Comparison of ENCODE assay signal across 8 mouse cellular contexts in the genomic region with DNA sequence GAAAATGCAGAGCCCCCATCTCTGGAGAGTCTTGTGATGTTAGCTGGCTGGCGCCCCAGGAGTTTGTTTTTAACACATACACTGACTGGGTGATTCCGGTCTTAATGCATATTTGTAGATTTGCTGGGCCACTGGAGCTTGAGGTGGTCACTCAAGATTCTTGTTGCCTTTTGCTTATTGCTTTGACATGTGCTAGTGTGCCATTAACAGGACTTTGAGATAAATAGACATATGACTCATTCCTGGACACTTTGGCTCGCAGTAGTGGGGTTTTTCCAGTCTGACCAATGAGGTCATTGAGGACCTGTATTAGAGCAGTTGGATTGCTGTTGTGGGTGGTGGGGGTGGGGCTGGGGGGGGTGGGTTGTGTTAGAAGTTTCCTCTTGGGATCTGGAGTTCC. TPM values are rescaled to one million over a fixed set of nuclear protein-coding genes. Genes with fewer than 3 reads are reported as not detected.
A peak's percentile ranks its signal among the peaks of the same experiment; 100 is the strongest.
DNase-seq lines count a peak whose midpoint lies in the region; ATAC-seq and TF ChIP-seq lines count a peak whose summit lies in the region.

No protein-coding gene starts in this region.

- peak overlapping the region; percentile 96; the same call in 1 of the 2 replicates for H3K27ac ChIP-seq in heart, embryonic 10.5 days
- peak overlapping the region; percentile 92 for H3K27ac ChIP-seq in kidney, postnatal 0 days
- peak overlapping the region; percentile 97 for H3K27ac ChIP-seq in neural tube, embryonic 13.5 days (replicated peaks)

- H3K79me2 ChIP-seq in C2C12 (ENCODE audit: control insufficient read depth, insufficient read depth): peaks cover 63% of the 10 kb centered on the region

- H3K9ac ChIP-seq in kidney, postnatal 0 days (ENCODE audit: low read depth, low read length): peak overlapping the region; percentile 78; the same call in 1 of the 2 replicates
- peak overlapping the region; percentile 85 for H3K9ac ChIP-seq in neural tube, embryonic 13.5 days

- no peak for TF ChIP-seq CTCF in C2C12 (IDR thresholded peaks at IDR 0.05; ENCODE audit: control insufficient read depth, insufficient read depth, insufficient read length)
- TF ChIP-seq CTCF in kidney, postnatal 0 days (IDR thresholded peaks at IDR 0.05; ENCODE audit: low read depth): no peak

- peaks cover 20% of the 10 kb centered on the region for H3K36me3 ChIP-seq in C2C12 (ENCODE audit: control insufficient read depth, insufficient read depth)
- H3K36me3 ChIP-seq in heart, embryonic 10.5 days: no peaks in the 10 kb centered on the region
- no peaks in the 10 kb centered on the region for H3K36me3 ChIP-seq in kidney, postnatal 0 days (ENCODE audit: insufficient read depth, low read length)
- H3K36me3 ChIP-seq in neural tube, embryonic 13.5 days: no peaks in the 10 kb centered on the region

- H3K4me2 ChIP-seq in kidney, postnatal 0 days (ENCODE audit: low read length): peak overlapping the region; percentile 59
- H3K4me2 ChIP-seq in neural tube, embryonic 13.5 days: peak overlapping the region; percentile 81

- H3ac ChIP-seq in C2C12 (ENCODE audit: control insufficient read depth, insufficient read length, low read depth): no peak overlapping the region

- 68% methylated on average over 3 of the region's 3 CpGs for WGBS in heart, embryonic 10.5 days
- WGBS in kidney, postnatal 0 days: 53% methylated on average over 3 of the region's 3 CpGs
- 86% methylated on average over 3 of the region's 3 CpGs for WGBS in neural tube, embryonic 13.5 days

- H3K79me3 ChIP-seq in C2C12 (ENCODE audit: low read depth): peaks cover 43% of the 10 kb centered on the region

- ATAC-seq in kidney, postnatal 0 days (replicated peaks; ENCODE audit: low FRiP score, low read depth): peak; percentile 33; the same call in 1 of the 2 replicates
- no peak for ATAC-seq in neural tube, embryonic 13.5 days (ENCODE audit: low read depth)

- DNase-seq in adipocyte (ENCODE audit: low spot score): peak; percentile 74
- no peak for DNase-seq in heart, embryonic 10.5 days (ENCODE audit: low spot score)
- DNase-seq in kidney, postnatal 0 days (ENCODE audit: low spot score): peak; percentile 55
- DNase-seq in layer of hippocampus, adult 9-10 months (ENCODE audit: low spot score): no peak
- no peak for DNase-seq in thymus, postnatal 10 days (ENCODE audit: low spot score in 2 of 2)
- DNase-seq in left cerebral cortex, adult 11 months (ENCODE audit: low spot score): no peak

- no peak overlapping the region for H3K4me3 ChIP-seq in C2C12 (ENCODE audit: insufficient read depth, poor library complexity, severe bottlenecking)
- no peak overlapping the region for H3K4me3 ChIP-seq in heart, embryonic 10.5 days
- H3K4me3 ChIP-seq in kidney, postnatal 0 days (replicated peaks; ENCODE audit: low read depth, low read length): no peak overlapping the region
- peak overlapping the region; percentile 74 for H3K4me3 ChIP-seq in neural tube, embryonic 13.5 days

- H3K4me1 ChIP-seq in heart, embryonic 10.5 days: peaks cover 38% of the 10 kb centered on the region
- peaks cover 25% of the 10 kb centered on the region for H3K4me1 ChIP-seq in kidney, postnatal 0 days (replicated peaks; ENCODE audit: insufficient read depth, low read length)
- H3K4me1 ChIP-seq in neural tube, embryonic 13.5 days (replicated peaks): peaks cover 52% of the 10 kb centered on the region

- no peaks in the 10 kb centered on the region for H3K9me3 ChIP-seq in heart, embryonic 10.5 days
- H3K9me3 ChIP-seq in kidney, postnatal 0 days (replicated peaks; ENCODE audit: low read length): no peaks in the 10 kb centered on the region
- H3K9me3 ChIP-seq in neural tube, embryonic 13.5 days: no peaks in the 10 kb centered on the region

- no peaks in the 10 kb centered on the region for H3K27me3 ChIP-seq in C2C12 (ENCODE audit: control insufficient read depth, insufficient read depth, insufficient read length)
- H3K27me3 ChIP-seq in heart, embryonic 10.5 days (ENCODE audit: insufficient read depth, poor library complexity, severe bottlenecking): no peaks in the 10 kb centered on the region
- H3K27me3 ChIP-seq in kidney, postnatal 0 days (ENCODE audit: insufficient read depth, low read length): no peaks in the 10 kb centered on the region
- H3K27me3 ChIP-seq in neural tube, embryonic 13.5 days: no peaks in the 10 kb centered on the region

TF ChIP-seq in C2C12, 6 proteins besides CTCF, POLR2A, EP300 and RAD21:
- TF ChIP-seq USF1 (IDR thresholded peaks at IDR 0.05; ENCODE audit: low read depth): peak; percentile 10
- no peak for TF ChIP-seq MYOD1 (IDR thresholded peaks at IDR 0.05; ENCODE audit: control insufficient read depth, insufficient read length, low read depth)
- TF ChIP-seq MAX (IDR thresholded peaks at IDR 0.05): peak; percentile 86
TF ChIP-seq in C2C12: peak in this region for 2.

RNA-seq across cellular contexts. Expression of a gene that starts 1.8 kb away (rescaled TPM):
- polyA plus RNA-seq in C2C12 (2012; fragmentation: generic; extraction: Trizol): 21.9 TPM
- polyA plus RNA-seq in heart, embryonic 10.5 days (2016; fragmentation: Nextera tagmentation; extraction: Ambion mirVana): 26.5 and 26.7 TPM in 2 replicates
- 32.1 and 35.5 TPM in 2 replicates for polyA plus RNA-seq in kidney, postnatal 0 days (2015; fragmentation: Nextera tagmentation; extraction: Ambion mirVana)
- 34.2 and 37.6 TPM in 2 replicates for polyA plus RNA-seq in neural tube, embryonic 13.5 days (2015; fragmentation: Nextera tagmentation; extraction: Ambion mirVana)

RNA-seq across cellular contexts. Expression of a gene that starts 12.5 kb away (rescaled TPM):
- not detected for polyA plus RNA-seq in C2C12 (2012; fragmentation: generic; extraction: Trizol)
- polyA plus RNA-seq in heart, embryonic 10.5 days (2016; fragmentation: Nextera tagmentation; extraction: Ambion mirVana): not detected in 2 replicates
- polyA plus RNA-seq in kidney, postnatal 0 days (2015; fragmentation: Nextera tagmentation; extraction: Ambion mirVana): 0.43 and 0.70 TPM in 2 replicates
- not detected in 2 replicates for polyA plus RNA-seq in neural tube, embryonic 13.5 days (2015; fragmentation: Nextera tagmentation; extraction: Ambion mirVana)

RNA-seq across cellular contexts. Expression of a gene that starts 48.5 kb away (rescaled TPM):
- 0.04 TPM for polyA plus RNA-seq in C2C12 (2012; fragmentation: generic; extraction: Trizol)
- 0.18 and 0.28 TPM in 2 replicates for polyA plus RNA-seq in heart, embryonic 10.5 days (2016; fragmentation: Nextera tagmentation; extraction: Ambion mirVana)
- polyA plus RNA-seq in kidney, postnatal 0 days (2015; fragmentation: Nextera tagmentation; extraction: Ambion mirVana): 0.11 and 0.23 TPM in 2 replicates
- polyA plus RNA-seq in neural tube, embryonic 13.5 days (2015; fragmentation: Nextera tagmentation; extraction: Ambion mirVana): 0.54 and 0.58 TPM in 2 replicates

RNA-seq across cellular contexts. Expression of a gene that starts 56.3 kb away (rescaled TPM):
- 0.11 TPM for polyA plus RNA-seq in C2C12 (2012; fragmentation: generic; extraction: Trizol)
- 0.81 and 3.0 TPM in 2 replicates for polyA plus RNA-seq in heart, embryonic 10.5 days (2016; fragmentation: Nextera tagmentation; extraction: Ambion mirVana)
- 2.7 and 3.0 TPM in 2 replicates for polyA plus RNA-seq in kidney, postnatal 0 days (2015; fragmentation: Nextera tagmentation; extraction: Ambion mirVana)
- polyA plus RNA-seq in neural tube, embryonic 13.5 days (2015; fragmentation: Nextera tagmentation; extraction: Ambion mirVana): 0.22 and 0.74 TPM in 2 replicates

Comparison
In these comparisons a context has a peak if more than half of its experiments do, and no peak if none do; other contexts are left out.
1. DNase-seq: peak in adipocyte (single experiment) and kidney, postnatal 0 days (single experiment); none in heart, embryonic 10.5 days (single experiment), layer of hippocampus, adult 9-10 months (single experiment), thymus, postnatal 10 days (0 of 2) and left cerebral cortex, adult 11 months (single experiment).
2. Peak in every context shown above with its lines, with median percentiles within 50 percentile points of each other: H3K27ac ChIP-seq.